Mouse (Mus musculus) thymus, adult 2 months (tissue): ENCODE measurements around the gene Itga2b.

Experiments used
- CTCF ChIP-seq: fragments of 200-500 bp; IDR thresholded peaks from 2 replicates; pipeline ENCODE4 v1.5.1; 2012; ENCODE audit warnings: mild to moderate bottlenecking, control low read depth, low read length, moderate library complexity, borderline replicate concordance; ENCODE audit not compliant: control insufficient read depth, poor library complexity, insufficient read depth; ENCODE audit errors: extremely low read depth
- POLR2A ChIP-seq: fragments of 200-500 bp; IDR thresholded peaks from 2 replicates; pipeline ENCODE4 v1.6.1; 2012; ENCODE audit warnings: mild to moderate bottlenecking, low read length, control low read depth, moderate library complexity; ENCODE audit not compliant: control insufficient read depth, poor library complexity, insufficient read depth; ENCODE audit errors: extremely low read depth

DNA sequence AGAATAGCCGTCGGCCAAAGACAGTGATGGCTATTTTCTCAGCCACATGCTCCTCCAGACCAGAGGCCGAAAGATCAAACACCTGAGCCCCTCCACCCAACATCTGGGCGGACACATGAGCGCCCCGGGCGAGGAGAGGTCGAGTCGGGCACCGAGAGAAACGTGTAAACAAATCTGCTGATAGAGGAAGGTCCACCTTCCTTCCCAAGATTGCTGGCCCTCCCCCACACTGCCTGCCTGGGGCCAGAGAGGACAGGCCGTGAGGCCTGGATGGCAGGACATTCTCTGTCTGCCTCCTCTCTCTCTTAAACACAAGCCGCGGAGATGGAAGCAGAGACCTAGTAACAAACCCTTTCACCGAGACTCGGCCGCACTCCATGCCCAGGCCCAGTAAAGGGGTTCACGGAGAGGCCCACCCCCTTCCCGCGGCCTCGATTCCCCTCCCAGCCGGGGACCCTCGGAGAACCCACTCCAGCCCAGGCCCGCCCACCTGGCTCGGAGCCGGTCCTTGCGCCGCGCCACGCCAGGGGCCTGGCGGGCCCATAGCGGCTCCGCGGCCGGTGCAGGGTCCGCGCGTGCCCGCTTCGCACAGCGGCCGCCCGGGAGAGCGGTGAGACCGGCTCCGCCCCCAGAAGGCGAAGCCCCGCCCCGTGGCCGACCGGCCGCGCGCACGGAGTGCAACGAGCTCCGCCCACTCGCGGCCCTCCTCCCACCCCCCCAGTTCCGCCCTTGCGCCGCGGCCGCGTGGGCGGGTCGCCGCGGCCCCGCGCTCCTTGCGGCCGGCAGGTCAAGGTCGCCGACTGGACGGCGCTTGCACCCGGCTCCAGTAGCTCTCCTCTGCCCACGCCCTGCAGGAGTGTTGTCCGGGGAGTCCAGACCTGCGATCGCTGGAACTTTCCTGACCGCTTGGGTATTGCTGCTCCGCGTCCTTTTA is 62.8 kb downstream of the Itga2b start:
- TF ChIP-seq POLR2A (0 out of 2 replicates have a peak, but pooled peaks have one; percentile 11), CTCF (peak; percentile 44; the same call in 1 of the 2 replicates)
